Mouse (Mus musculus): ENCODE measurements around the gene H2afb1.
"Not testable (repeated sequence)": the region's sequence is repeated elsewhere in the genome, so short reads cannot be mapped to it uniquely, and the experiment has no call there.

Gene H2afb1

GRCm38 (mm10) chrX:117014457-117014856 is at the start of gene H2afb1:
TSS of gene H2afb1 (plus strand) at chrX:117014757.
- not testable (repeated sequence) for DNase-seq (ENCODE audit: low spot score in 2 of 2)

- DNase-seq (ENCODE audit: low spot score in 2 of 2) = no peak
Observed at GRCm38 (mm10) chrX:117036085-117036484, 21.5 kb downstream of the H2afb1 start.

Data from right cerebral cortex, postnatal 36 days (tissue).